Mouse (Mus musculus) embryonic facial prominence, embryonic 10.5 days (tissue): ENCODE measurements at regions not wholly inside any gene's neighbourhood (a gene's known extent, or its start where the extent isn't known, plus 50 kb on each side); places are given as distances from the start of the nearest gene placed in this dataset.

Source experiments
- DNase-seq: peaks from one replicate; pipeline ENCODE4 v3.0.0-alpha.2; 2017; ENCODE audit warnings: low spot score
- H3K27ac ChIP-seq: fragments of 300-500 bp; sonication (generic); replicated peaks from 2 replicates; pipeline ENCODE4 v1.5.1; 2016; ENCODE audit warnings: mild to moderate bottlenecking
- H3K27me3 ChIP-seq: fragments of 300-500 bp; sonication (generic); replicated peaks from 2 replicates; pipeline ENCODE4 v1.6.1; 2016; ENCODE audit warnings: low read depth, mild to moderate bottlenecking; ENCODE audit not compliant: poor library complexity, severe bottlenecking
- H3K36me3 ChIP-seq: fragments of 300-500 bp; sonication (generic); replicated peaks from 2 replicates; pipeline ENCODE4 v1.6.1; 2016; ENCODE audit warnings: mild to moderate bottlenecking, moderate library complexity
- H3K4me1 ChIP-seq: fragments of 300-500 bp; sonication (generic); 2 replicates; pipeline ENCODE4 v1.6.1; 2016
- H3K4me3 ChIP-seq: fragments of 300-500 bp; sonication (generic); 2 replicates; pipeline ENCODE4 v1.5.1; 2016; ENCODE audit warnings: mild to moderate bottlenecking, moderate library complexity
- H3K9me3 ChIP-seq: fragments of 300-500 bp; sonication (generic); 2 replicates; pipeline ENCODE4 v1.6.1; 2016; ENCODE audit warnings: mild to moderate bottlenecking
- WGBS: fragments of 180-500 bp; shearing (Covaris S2); methylation state at CpG from one replicate; pipeline ENCODE4 v1.1.7; 2016; 5-methylcytosine and 5-hydroxymethylcytosine counted together

- no peak overlapping the region for H3K4me3 ChIP-seq
- no peak overlapping the region for H3K27ac ChIP-seq
- WGBS, result 53% methylated on average over 3 of the region's 3 CpGs
- no peaks in the 10 kb centered on the region for H3K4me1 ChIP-seq
- H3K9me3 ChIP-seq, result no peaks in the 10 kb centered on the region
- H3K27me3 ChIP-seq, result 0 out of 2 replicates have a peak, but pooled peaks cover under 1% of the 10 kb centered on the region
- DNase-seq, result no peak
- H3K36me3 ChIP-seq, result no peaks in the 10 kb centered on the region
These were observed 168.4 kb upstream of the Irx4 start for GRCm38 (mm10) chr13:73091886-73092285.

GRCm38 (mm10) chr13:73097502-73097901 lies 162.8 kb upstream of the Irx4 start:
- no peak overlapping the region for H3K4me3 ChIP-seq
- H3K9me3 ChIP-seq, result no peaks in the 10 kb centered on the region
- H3K4me1 ChIP-seq, result no peaks in the 10 kb centered on the region
- WGBS, result 89% methylated on average over 9 of the region's 9 CpGs
- H3K27ac ChIP-seq, result no peak overlapping the region
- no peaks in the 10 kb centered on the region for H3K36me3 ChIP-seq
- DNase-seq, result no peak
- no peaks in the 10 kb centered on the region for H3K27me3 ChIP-seq

DNA sequence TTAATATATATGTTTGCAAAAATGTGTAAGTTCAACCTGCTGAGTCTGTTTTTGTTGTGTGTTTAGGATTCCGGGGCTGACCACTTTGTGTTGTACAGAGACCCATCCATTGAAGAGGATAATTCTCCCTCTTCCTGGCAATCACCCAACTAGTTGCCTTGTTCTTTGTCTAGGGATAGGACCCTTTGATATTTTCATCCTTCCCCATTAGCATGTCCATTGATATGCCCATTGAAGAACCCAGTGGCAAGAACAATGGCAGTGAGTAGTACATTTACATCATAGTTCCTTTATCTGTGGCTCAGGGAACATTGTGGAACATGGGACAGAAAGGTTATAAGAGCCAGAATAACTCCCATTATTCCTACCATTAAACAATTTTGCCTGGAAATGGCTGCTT lies 160.9 kb upstream of the Irx4 start:
- DNase-seq, result no peak
- no peak overlapping the region for H3K4me3 ChIP-seq
- no peaks in the 10 kb centered on the region for H3K9me3 ChIP-seq
- no peak overlapping the region for H3K27ac ChIP-seq
- no peaks in the 10 kb centered on the region for H3K36me3 ChIP-seq
- no peaks in the 10 kb centered on the region for H3K27me3 ChIP-seq
- 82% methylated on average over 1 of the region's 1 CpGs for WGBS
- H3K4me1 ChIP-seq, result no peaks in the 10 kb centered on the region

DNA sequence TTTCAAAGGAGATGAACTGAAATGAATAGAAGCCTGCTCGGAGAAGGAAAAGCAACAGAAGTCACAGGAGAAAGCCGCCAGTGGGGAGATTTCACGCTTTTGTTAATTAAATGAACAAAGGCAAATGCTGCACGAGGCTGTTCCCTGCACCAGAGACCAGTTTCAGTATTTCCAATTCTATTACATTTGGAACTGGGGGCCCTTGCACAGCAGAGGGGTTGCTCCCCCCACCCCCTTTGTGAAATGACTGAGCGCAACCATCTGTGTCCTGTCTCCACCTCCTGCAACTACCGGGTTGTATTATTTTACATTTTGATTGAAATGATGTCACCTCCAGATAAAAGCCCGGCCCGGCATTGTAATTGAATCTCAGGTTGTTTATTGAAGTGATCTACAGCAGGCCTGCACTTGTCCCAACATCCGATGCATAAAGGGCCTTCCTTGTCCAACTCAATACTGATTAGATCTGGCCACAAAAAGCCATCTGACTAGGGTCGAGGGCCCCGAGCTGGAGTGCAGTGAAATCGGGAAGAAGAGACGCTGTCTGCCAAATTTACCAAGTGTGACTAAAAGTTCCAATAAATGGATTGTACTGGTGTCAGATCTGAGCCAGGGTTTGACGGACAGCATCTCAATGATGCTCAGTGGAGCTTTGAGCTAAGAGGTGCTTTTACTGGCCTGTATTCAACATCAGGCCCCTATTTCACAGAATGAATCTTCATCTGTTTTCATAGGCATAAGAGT lies 152.9 kb upstream of the Irx4 start:
- WGBS, result 63% methylated on average over 14 of the region's 14 CpGs
- H3K4me3 ChIP-seq, result no peak overlapping the region
- peaks cover 6% of the 10 kb centered on the region; the same call in 1 of the 2 replicates for H3K4me1 ChIP-seq
- no peaks in the 10 kb centered on the region for H3K36me3 ChIP-seq
- no peak overlapping the region for H3K27ac ChIP-seq
- H3K9me3 ChIP-seq, result no peaks in the 10 kb centered on the region
- H3K27me3 ChIP-seq, result no peaks in the 10 kb centered on the region
- peak; percentile 10 for DNase-seq

DNA sequence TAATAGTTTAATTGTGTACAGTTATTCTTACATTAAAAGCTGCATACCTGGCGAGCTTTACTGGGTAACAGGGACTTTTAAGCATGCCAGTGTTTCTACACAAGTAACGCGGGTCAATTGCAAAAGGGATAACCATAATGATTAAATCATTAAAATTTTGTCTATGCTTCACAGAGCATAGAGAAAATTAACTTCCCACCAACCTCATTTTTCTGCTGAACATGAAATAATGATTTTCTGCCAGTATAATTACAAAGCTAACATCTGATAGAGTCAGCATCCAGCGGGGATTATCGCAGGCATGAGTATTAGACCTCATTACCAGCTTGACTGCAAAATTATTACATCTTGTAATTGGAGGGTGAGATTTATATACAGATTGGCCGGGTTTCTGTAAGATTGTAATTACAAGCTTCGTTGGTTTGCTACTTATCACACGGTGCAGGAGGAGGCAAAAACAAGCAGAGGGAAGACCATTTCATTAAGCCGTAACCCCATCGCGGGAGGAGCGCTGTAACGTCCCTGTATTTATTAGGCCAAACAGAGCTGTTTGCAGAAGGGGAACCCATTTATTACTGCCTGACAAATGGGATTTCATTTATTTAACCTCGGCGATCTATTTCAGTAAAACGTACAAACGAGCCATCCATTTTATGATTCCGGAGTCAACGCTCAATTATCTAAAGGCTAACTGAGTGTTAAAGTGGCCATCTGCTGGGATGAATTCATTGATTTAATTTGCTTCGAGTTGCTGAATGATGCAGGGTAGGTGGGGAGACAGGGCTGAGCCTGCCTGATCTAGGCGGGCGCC lies 143.3 kb upstream of the Irx4 start:
- no peaks in the 10 kb centered on the region for H3K9me3 ChIP-seq
- no peak overlapping the region for H3K27ac ChIP-seq
- 83% methylated on average over 22 of the region's 22 CpGs for WGBS

GRCm38 (mm10) chr13:73117633-73118076 lies 142.6 kb upstream of the Irx4 start:
- H3K27ac ChIP-seq, result no peak overlapping the region
- H3K9me3 ChIP-seq, result no peaks in the 10 kb centered on the region
- no peaks in the 10 kb centered on the region for H3K36me3 ChIP-seq
- H3K4me3 ChIP-seq, result no peak overlapping the region
- no peak for DNase-seq
- no peaks in the 10 kb centered on the region for H3K4me1 ChIP-seq
- 83% methylated on average over 15 of the region's 15 CpGs for WGBS
- peaks cover 5% of the 10 kb centered on the region for H3K27me3 ChIP-seq

More for the DNA sequence above, 143.3 kb upstream of the Irx4 start:
- Histone ChIP-seq H3K4me3 (no peak overlapping the region), H3K27me3 (peaks cover 5% of the 10 kb centered on the region), H3K4me1 (no peaks in the 10 kb centered on the region), H3K36me3 (no peaks in the 10 kb centered on the region)
- DNase-seq, result no peak

GRCm38 (mm10) chr13:73122945-73123344 lies 137.3 kb upstream of the Irx4 start:
- H3K36me3 ChIP-seq, result no peaks in the 10 kb centered on the region
- no peak for DNase-seq
- no peaks in the 10 kb centered on the region for H3K27me3 ChIP-seq
- no peaks in the 10 kb centered on the region for H3K9me3 ChIP-seq
- WGBS, result 96% methylated on average over 1 of the region's 1 CpGs
- no peaks in the 10 kb centered on the region for H3K4me1 ChIP-seq
- H3K4me3 ChIP-seq, result no peak overlapping the region
- no peak overlapping the region for H3K27ac ChIP-seq

GRCm38 (mm10) chr13:73131270-73131669 lies 129.0 kb upstream of the Irx4 start:
- 48% methylated on average over 6 of the region's 6 CpGs for WGBS
- Histone ChIP-seq H3K9me3 (no peaks in the 10 kb centered on the region), H3K27me3 (no peaks in the 10 kb centered on the region), H3K27ac (no peak overlapping the region), H3K4me1 (peaks cover 12% of the 10 kb centered on the region), H3K36me3 (no peaks in the 10 kb centered on the region), H3K4me3 (no peak overlapping the region)
- DNase-seq, result peak; percentile 13

GRCm38 (mm10) chr13:73132746-73133145 lies 127.5 kb upstream of the Irx4 start:
- Histone ChIP-seq H3K4me1 (peaks cover 12% of the 10 kb centered on the region), H3K27me3 (no peaks in the 10 kb centered on the region), H3K9me3 (peaks cover 3% of the 10 kb centered on the region; the same call in 1 of the 2 replicates), H3K4me3 (no peak overlapping the region), H3K27ac (no peak overlapping the region), H3K36me3 (no peaks in the 10 kb centered on the region)
- 71% methylated on average over 6 of the region's 6 CpGs for WGBS
- no peak for DNase-seq

- Histone ChIP-seq H3K36me3 (no peaks in the 10 kb centered on the region), H3K9me3 (peaks cover 3% of the 10 kb centered on the region; the same call in 1 of the 2 replicates), H3K4me3 (no peak overlapping the region), H3K27me3 (no peaks in the 10 kb centered on the region), H3K4me1 (peaks cover 12% of the 10 kb centered on the region), H3K27ac (no peak overlapping the region)
- DNase-seq, result no peak
These were observed 125.3 kb upstream of the Irx4 start for GRCm38 (mm10) chr13:73134929-73135328.

- Histone ChIP-seq H3K4me1 (no peaks in the 10 kb centered on the region), H3K27me3 (no peaks in the 10 kb centered on the region), H3K4me3 (no peak overlapping the region), H3K9me3 (peaks cover 5% of the 10 kb centered on the region; the same call in 1 of the 2 replicates), H3K27ac (no peak overlapping the region), H3K36me3 (no peaks in the 10 kb centered on the region)
- 96% methylated on average over 2 of the region's 2 CpGs for WGBS
- no peak for DNase-seq
These were observed 119.0 kb upstream of the Irx4 start for GRCm38 (mm10) chr13:73141302-73141701.

- Histone ChIP-seq H3K36me3 (no peaks in the 10 kb centered on the region), H3K27ac (no peak overlapping the region), H3K4me1 (peaks cover 14% of the 10 kb centered on the region), H3K4me3 (no peak overlapping the region), H3K9me3 (no peaks in the 10 kb centered on the region), H3K27me3 (peaks cover 31% of the 10 kb centered on the region)
- 85% methylated on average over 7 of the region's 7 CpGs for WGBS
- DNase-seq, result no peak
These were observed 102.3 kb upstream of the Irx4 start for GRCm38 (mm10) chr13:73158016-73158415.

GRCm38 (mm10) chr13:73159454-73159853 lies 100.8 kb upstream of the Irx4 start:
- 48% methylated on average over 7 of the region's 7 CpGs for WGBS
- DNase-seq, result no peak
- Histone ChIP-seq H3K9me3 (no peaks in the 10 kb centered on the region), H3K27me3 (peaks cover 31% of the 10 kb centered on the region), H3K36me3 (no peaks in the 10 kb centered on the region), H3K4me1 (peaks cover 14% of the 10 kb centered on the region), H3K27ac (no peak overlapping the region), H3K4me3 (no peak overlapping the region)
